Mouse (Mus musculus) hindbrain, embryonic 15.5 days (tissue): ENCODE measurements around the gene 1700034J05Rik. TPM values are rescaled to one million over a fixed set of nuclear protein-coding genes. Genes with fewer than 3 reads are reported as not detected.

Experiments used
- polyA plus RNA-seq: library from polyadenylated mRNA; unstranded; fragments of >200 nt; fragmentation: Nextera tagmentation; extraction: Ambion mirVana; gene quantifications from 2 replicates; pipeline ENCODE4 v1.2.1, GENCODE M21; 2015

The 1700034J05Rik gene
- polyA plus RNA-seq, 1 experiment from 2014 or later: 0.06 TPM

Other genes starting within 250 kb of the 1700034J05Rik start
- gene Stk38l, start 229.4 kb downstream of the 1700034J05Rik start, polyA plus RNA-seq: 13.9 and 14.7 TPM in 2 replicates
- 4.4 and 4.6 TPM in 2 replicates for gene Arntl2, start 158.4 kb downstream of the 1700034J05Rik start, polyA plus RNA-seq
- not detected in 2 replicates for gene Smco2, start 104.3 kb downstream of the 1700034J05Rik start, polyA plus RNA-seq
- gene Ppfibp1, start 65.9 kb downstream of the 1700034J05Rik start, polyA plus RNA-seq: 12.8 and 17.6 TPM in 2 replicates
- gene Rep15, start 78.2 kb upstream of the 1700034J05Rik start, polyA plus RNA-seq: 0.61 and 1.0 TPM in 2 replicates
- 63.8 and 75.4 TPM in 2 replicates for gene Mrps35, start 88.3 kb upstream of the 1700034J05Rik start, polyA plus RNA-seq
- 0.85 and 1.5 TPM in 2 replicates for gene Mansc4, start 132.6 kb upstream of the 1700034J05Rik start, polyA plus RNA-seq
- gene Klhl42, start 137.0 kb upstream of the 1700034J05Rik start, polyA plus RNA-seq: 7.6 and 8.7 TPM in 2 replicates